Mouse (Mus musculus): Measurements from ENCODE around the gene Fam3c. TPM values are rescaled to one million over a fixed set of nuclear protein-coding genes. Genes with fewer than 3 reads are reported as not detected.

Gene Fam3c
- polyA plus RNA-seq (2016; fragmentation: Nextera tagmentation; extraction: Ambion mirVana): 26.9 and 27.2 TPM in 2 replicates

DNA sequence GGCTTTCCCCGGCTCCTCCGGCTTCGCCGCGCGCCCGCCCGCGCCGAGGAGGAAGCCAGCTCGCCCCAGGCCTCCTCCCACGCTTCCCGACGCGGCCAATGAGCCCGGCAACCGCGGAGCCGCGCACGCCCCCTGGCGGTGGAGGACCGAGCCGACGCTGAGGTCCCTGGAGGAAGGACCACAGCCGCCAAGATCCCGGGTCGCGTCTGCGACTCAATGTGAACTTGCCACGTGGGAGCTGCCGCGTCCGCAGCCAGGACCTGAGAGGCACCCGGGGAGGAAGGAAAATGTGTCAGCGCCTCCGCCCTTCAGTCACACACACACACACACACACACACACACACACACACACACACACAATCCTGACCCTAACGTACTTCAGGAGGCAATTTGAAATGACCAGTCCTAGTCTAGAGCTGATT is at the start of gene Fam3c:
Gene Fam3c, minus strand, starts transcription at position 158 of the 422 bp plus-strand sequence.
- Histone ChIP-seq H3K4me3 (peak within 1 kb of the TSS; percentile 71), H3K36me3 (no peaks in the 10 kb centered on the region), H3K27ac (peak within 1 kb of the TSS; percentile 97), H3K4me1 (replicated peaks) (peaks cover 22% of the 10 kb centered on the region), H3K27me3 (ENCODE audit: insufficient read depth, poor library complexity, severe bottlenecking) (no peaks in the 10 kb centered on the region), H3K9me3 (no peaks in the 10 kb centered on the region)
- DNase-seq (ENCODE audit: low spot score): peak; percentile 95
- under 1% methylated on average over 38 of the region's 38 CpGs for WGBS

GRCm38 (mm10) chr6:22405021-22405420 is 49.0 kb upstream of the Fam3c start:
- no peak overlapping the region for H3K4me3 ChIP-seq
- no peak overlapping the region for H3K27ac ChIP-seq
- no peaks in the 10 kb centered on the region for H3K9me3 ChIP-seq
- H3K4me1 ChIP-seq (replicated peaks): 0 out of 2 replicates have a peak, but pooled peaks cover 3% of the 10 kb centered on the region
- H3K27me3 ChIP-seq (ENCODE audit: insufficient read depth, poor library complexity, severe bottlenecking): no peaks in the 10 kb centered on the region
- WGBS: 91% methylated on average over 3 of the region's 3 CpGs
- no peaks in the 10 kb centered on the region for H3K36me3 ChIP-seq
- no peak for DNase-seq (ENCODE audit: low spot score)

GRCm38 (mm10) chr6:22403736-22404135 is 47.7 kb upstream of the Fam3c start:
- 84% methylated on average over 5 of the region's 5 CpGs for WGBS
- Histone ChIP-seq H3K27ac (no peak overlapping the region), H3K36me3 (no peaks in the 10 kb centered on the region), H3K27me3 (ENCODE audit: insufficient read depth, poor library complexity, severe bottlenecking) (no peaks in the 10 kb centered on the region), H3K9me3 (no peaks in the 10 kb centered on the region), H3K4me1 (replicated peaks) (0 out of 2 replicates have a peak, but pooled peaks cover 3% of the 10 kb centered on the region), H3K4me3 (no peak overlapping the region)
- DNase-seq (ENCODE audit: low spot score): no peak

GRCm38 (mm10) chr6:22403317-22403716 is 47.3 kb upstream of the Fam3c start:
- no peaks in the 10 kb centered on the region for H3K27me3 ChIP-seq (ENCODE audit: insufficient read depth, poor library complexity, severe bottlenecking)
- peak; percentile 18 for DNase-seq (ENCODE audit: low spot score)
- no peak overlapping the region for H3K27ac ChIP-seq
- no peak overlapping the region for H3K4me3 ChIP-seq
- H3K36me3 ChIP-seq: no peaks in the 10 kb centered on the region
- 49% methylated on average over 9 of the region's 9 CpGs for WGBS
- H3K4me1 ChIP-seq (replicated peaks): 0 out of 2 replicates have a peak, but pooled peaks cover 3% of the 10 kb centered on the region
- H3K9me3 ChIP-seq: no peaks in the 10 kb centered on the region

DNA sequence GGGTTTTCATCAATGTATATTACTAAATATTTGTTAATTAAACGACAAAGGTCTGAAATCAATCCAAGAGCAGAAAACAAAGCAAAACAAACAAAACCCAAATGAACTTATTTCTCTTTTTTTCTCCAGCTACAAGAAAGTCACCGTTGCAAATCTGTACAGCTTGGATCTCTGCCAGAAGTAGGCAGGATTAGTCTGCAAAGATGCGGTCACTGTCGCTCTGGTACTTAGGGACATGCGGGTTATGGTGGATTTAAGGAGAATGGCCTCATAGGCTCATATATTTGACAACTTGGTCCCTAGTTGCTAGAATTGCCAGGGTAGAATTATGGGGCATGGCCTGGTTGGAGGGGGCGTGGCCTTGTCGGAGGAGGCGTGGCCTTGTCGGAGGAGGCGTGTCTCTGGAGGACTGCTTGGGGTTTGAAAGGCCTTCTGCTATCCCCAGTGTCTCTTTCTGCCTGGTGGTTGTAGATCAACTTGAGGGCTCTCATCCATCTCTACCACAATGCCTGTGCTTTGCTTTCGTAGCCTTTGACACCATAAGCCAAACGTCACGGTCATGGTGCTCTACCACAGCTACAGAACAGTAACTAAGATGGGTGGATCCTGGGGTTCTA is 46.6 kb upstream of the Fam3c start:
- 78% methylated on average over 13 of the region's 13 CpGs for WGBS
- Histone ChIP-seq H3K9me3 (no peaks in the 10 kb centered on the region), H3K27ac (no peak overlapping the region), H3K27me3 (ENCODE audit: insufficient read depth, poor library complexity, severe bottlenecking) (no peaks in the 10 kb centered on the region), H3K36me3 (no peaks in the 10 kb centered on the region), H3K4me3 (no peak overlapping the region), H3K4me1 (replicated peaks) (0 out of 2 replicates have a peak, but pooled peaks cover 3% of the 10 kb centered on the region)
- no peak for DNase-seq (ENCODE audit: low spot score)

DNA sequence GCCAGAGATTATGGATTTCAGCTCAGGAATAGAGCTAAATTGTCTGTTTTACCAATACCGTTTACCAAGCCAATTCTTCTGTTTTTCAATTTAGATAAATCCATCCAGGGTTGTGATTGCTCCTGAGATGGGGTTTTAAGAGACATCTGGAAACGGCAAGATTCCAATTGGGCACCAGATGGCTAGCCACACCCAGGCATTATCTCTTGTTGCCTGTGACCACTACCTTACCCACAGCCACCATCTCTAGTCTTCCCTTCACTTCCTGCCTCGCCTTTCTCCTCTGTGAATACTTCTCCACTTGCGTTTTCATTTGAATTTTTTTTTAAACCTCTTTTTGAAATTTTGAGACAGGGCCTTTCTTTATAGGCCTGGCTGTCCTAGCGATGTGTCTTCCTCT is 46.0 kb upstream of the Fam3c start:
- H3K4me3 ChIP-seq: no peak overlapping the region
- H3K27me3 ChIP-seq (ENCODE audit: insufficient read depth, poor library complexity, severe bottlenecking): no peaks in the 10 kb centered on the region
- no peaks in the 10 kb centered on the region for H3K36me3 ChIP-seq
- H3K4me1 ChIP-seq (replicated peaks): 0 out of 2 replicates have a peak, but pooled peaks cover 3% of the 10 kb centered on the region
- WGBS: 86% methylated on average over 5 of the region's 5 CpGs
- H3K27ac ChIP-seq: no peak overlapping the region
- no peak for DNase-seq (ENCODE audit: low spot score)
- H3K9me3 ChIP-seq: no peaks in the 10 kb centered on the region

- WGBS: 86% methylated on average over 7 of the region's 7 CpGs
- Histone ChIP-seq H3K4me1 (replicated peaks) (0 out of 2 replicates have a peak, but pooled peaks cover 1% of the 10 kb centered on the region), H3K4me3 (no peak overlapping the region), H3K36me3 (no peaks in the 10 kb centered on the region), H3K27ac (no peak overlapping the region), H3K9me3 (no peaks in the 10 kb centered on the region), H3K27me3 (ENCODE audit: insufficient read depth, poor library complexity, severe bottlenecking) (no peaks in the 10 kb centered on the region)
- DNase-seq (ENCODE audit: low spot score): no peak
Observed at GRCm38 (mm10) chr6:22398079-22398774, 42.2 kb upstream of the Fam3c start.

DNA sequence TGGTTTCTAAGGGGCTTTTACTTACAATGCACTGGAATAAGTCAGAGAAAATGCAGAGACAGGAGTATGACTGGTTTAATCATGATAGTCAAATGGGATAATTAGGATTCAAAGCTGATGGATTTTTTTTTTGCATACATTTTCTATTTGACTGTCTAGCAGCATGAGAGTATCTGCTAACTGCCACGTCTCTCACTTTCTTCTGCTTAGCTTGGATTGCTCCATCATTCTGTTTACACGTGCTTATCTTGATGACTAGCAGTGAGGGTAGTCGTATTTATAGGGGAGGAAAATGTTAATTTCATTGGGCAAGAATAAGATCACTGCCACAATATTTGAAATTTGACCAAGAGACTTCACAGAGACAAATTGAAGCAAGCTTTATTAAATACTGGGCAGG is 39.2 kb upstream of the Fam3c start:
- 76% methylated on average over 3 of the region's 3 CpGs for WGBS
- Histone ChIP-seq H3K4me1 (replicated peaks) (no peaks in the 10 kb centered on the region), H3K27me3 (ENCODE audit: insufficient read depth, poor library complexity, severe bottlenecking) (no peaks in the 10 kb centered on the region), H3K9me3 (no peaks in the 10 kb centered on the region), H3K36me3 (no peaks in the 10 kb centered on the region), H3K27ac (no peak overlapping the region), H3K4me3 (no peak overlapping the region)
- DNase-seq (ENCODE audit: low spot score): no peak

GRCm38 (mm10) chr6:22390654-22391365 is 34.8 kb upstream of the Fam3c start:
- 83% methylated on average over 13 of the region's 13 CpGs for WGBS
- DNase-seq (ENCODE audit: low spot score): no peak
- H3K36me3 ChIP-seq: no peaks in the 10 kb centered on the region
- no peaks in the 10 kb centered on the region for H3K4me1 ChIP-seq (replicated peaks)
- no peak overlapping the region for H3K27ac ChIP-seq
- H3K27me3 ChIP-seq (ENCODE audit: insufficient read depth, poor library complexity, severe bottlenecking): no peaks in the 10 kb centered on the region
- H3K4me3 ChIP-seq: no peak overlapping the region
- H3K9me3 ChIP-seq: no peaks in the 10 kb centered on the region

DNA sequence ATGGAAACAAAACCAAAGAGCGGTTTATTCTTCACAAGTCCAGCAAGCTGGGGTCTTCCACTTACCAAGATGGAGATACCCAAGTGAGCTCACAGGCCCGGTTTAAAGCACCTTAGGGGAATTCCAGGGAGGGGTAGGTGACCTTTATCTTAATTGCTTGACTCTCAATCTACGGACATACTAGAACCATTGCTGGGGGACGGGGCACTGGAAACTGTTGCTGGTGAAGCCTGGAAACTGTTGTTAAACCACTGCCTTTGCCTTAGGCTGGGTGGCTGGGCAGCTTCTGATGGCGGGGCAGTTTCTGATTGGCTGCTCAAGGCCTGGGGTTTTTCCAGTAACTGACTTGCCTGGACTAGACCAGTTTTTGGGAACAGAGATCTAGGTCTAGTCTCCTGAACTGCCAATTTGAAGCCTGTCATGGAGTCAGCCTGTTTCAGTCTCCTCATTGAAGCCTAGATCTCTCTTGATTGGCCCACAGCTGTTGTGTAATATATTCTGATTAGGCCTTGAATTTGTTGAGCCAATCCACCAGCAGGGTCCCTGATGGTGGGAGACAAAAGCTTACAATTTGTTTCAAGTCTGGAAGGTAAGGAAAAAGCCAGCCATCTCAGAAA is 29.3 kb upstream of the Fam3c start:
- no peaks in the 10 kb centered on the region for H3K36me3 ChIP-seq
- H3K27me3 ChIP-seq (ENCODE audit: insufficient read depth, poor library complexity, severe bottlenecking): no peaks in the 10 kb centered on the region
- H3K4me3 ChIP-seq: no peak overlapping the region
- no peaks in the 10 kb centered on the region for H3K4me1 ChIP-seq (replicated peaks)
- H3K9me3 ChIP-seq: 0 out of 2 replicates have a peak, but pooled peaks cover 3% of the 10 kb centered on the region
- WGBS: 91% methylated on average over 5 of the region's 5 CpGs
- no peak overlapping the region for H3K27ac ChIP-seq
- DNase-seq (ENCODE audit: low spot score): no peak

DNA sequence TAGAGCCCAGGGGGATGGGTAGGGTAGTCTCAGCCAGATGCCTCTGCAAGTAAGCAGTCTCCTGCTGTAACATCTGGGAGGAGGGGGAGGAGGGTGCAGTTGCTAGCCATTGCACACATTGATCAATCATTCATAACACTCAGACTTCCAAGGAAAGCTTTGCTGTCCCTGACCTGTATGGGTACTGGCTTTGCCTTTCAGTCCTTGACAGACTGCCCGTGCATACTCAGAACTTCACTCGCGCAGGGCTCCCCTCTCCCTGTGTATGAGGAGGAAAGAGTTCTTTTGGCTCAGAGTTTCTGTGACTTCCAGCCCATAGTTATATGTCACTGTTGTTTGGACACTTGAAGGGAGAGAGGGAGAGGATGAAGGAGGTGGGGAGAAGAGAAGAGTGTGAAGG is 24.2 kb upstream of the Fam3c start:
- H3K27ac ChIP-seq: no peak overlapping the region
- no peak for DNase-seq (ENCODE audit: low spot score)
- no peaks in the 10 kb centered on the region for H3K4me1 ChIP-seq (replicated peaks)
- H3K9me3 ChIP-seq: 0 out of 2 replicates have a peak, but pooled peaks cover 2% of the 10 kb centered on the region
- 92% methylated on average over 3 of the region's 3 CpGs for WGBS
- no peak overlapping the region for H3K4me3 ChIP-seq
- no peaks in the 10 kb centered on the region for H3K36me3 ChIP-seq
- no peaks in the 10 kb centered on the region for H3K27me3 ChIP-seq (ENCODE audit: insufficient read depth, poor library complexity, severe bottlenecking)

- DNase-seq (ENCODE audit: low spot score): no peak
- Histone ChIP-seq H3K4me1 (replicated peaks) (no peaks in the 10 kb centered on the region), H3K27me3 (ENCODE audit: insufficient read depth, poor library complexity, severe bottlenecking) (no peaks in the 10 kb centered on the region), H3K36me3 (no peaks in the 10 kb centered on the region), H3K4me3 (no peak overlapping the region), H3K27ac (no peak overlapping the region), H3K9me3 (no peaks in the 10 kb centered on the region)
- 90% methylated on average over 1 of the region's 1 CpGs for WGBS
Observed at GRCm38 (mm10) chr6:22379831-22380230, 23.8 kb upstream of the Fam3c start.

Data from hindbrain, embryonic 10.5 days (tissue).